Mouse (Mus musculus) spleen, adult 12 weeks (tissue): ENCODE results near the gene Als2cl.

Experiments used
- DNase-seq: peaks from one replicate; pipeline ENCODE4 v3.0.0; 2022; ENCODE audit warnings: low spot score

Als2cl gene

GRCm38 (mm10) chr9:110880772-110881171 lies 1.1 kb downstream of the Als2cl start:
- no peak for DNase-seq

- DNase-seq, result no peak
Observed at GRCm38 (mm10) chr9:110881953-110882352, 2.3 kb downstream of the Als2cl start.

- DNase-seq, result no peak
Observed at GRCm38 (mm10) chr9:110887388-110888303, 8.0 kb downstream of the Als2cl start.

- DNase-seq, result no peak
Observed at GRCm38 (mm10) chr9:110888935-110889334, 9.3 kb downstream of the Als2cl start.

- DNase-seq, result no peak
Observed at GRCm38 (mm10) chr9:110890026-110890783, 10.5 kb downstream of the Als2cl start.

- no peak for DNase-seq
Observed at GRCm38 (mm10) chr9:110891077-110891828, 11.6 kb downstream of the Als2cl start.

- no peak for DNase-seq
Observed at GRCm38 (mm10) chr9:110892552-110892951, 12.9 kb downstream of the Als2cl start.

GRCm38 (mm10) chr9:110893429-110893828 lies 13.8 kb downstream of the Als2cl start:
- DNase-seq, result no peak

- no peak for DNase-seq
Observed at GRCm38 (mm10) chr9:110895507-110895906, 15.8 kb downstream of the Als2cl start.

GRCm38 (mm10) chr9:110895994-110896393 lies 16.3 kb downstream of the Als2cl start:
- no peak for DNase-seq

GRCm38 (mm10) chr9:110896595-110896994 lies 16.9 kb downstream of the Als2cl start:
- no peak for DNase-seq

- no peak for DNase-seq
Observed at GRCm38 (mm10) chr9:110899451-110900008, 19.9 kb downstream of the Als2cl start.

GRCm38 (mm10) chr9:110901204-110901603 lies 21.5 kb downstream of the Als2cl start:
- no peak for DNase-seq

- no peak for DNase-seq
Observed at GRCm38 (mm10) chr9:110902271-110902670, 22.6 kb downstream of the Als2cl start.

- DNase-seq, result no peak
Observed at GRCm38 (mm10) chr9:110907201-110907837, 27.6 kb downstream of the Als2cl start.

- DNase-seq, result no peak
Observed at GRCm38 (mm10) chr9:110907838-110908630, 28.4 kb downstream of the Als2cl start.

- DNase-seq, result no peak
Observed at GRCm38 (mm10) chr9:110908631-110909016, 29.0 kb downstream of the Als2cl start.

- no peak for DNase-seq
Observed at GRCm38 (mm10) chr9:110909371-110909967, 29.8 kb downstream of the Als2cl start.

- no peak for DNase-seq
Observed at GRCm38 (mm10) chr9:110914631-110915236, 35.1 kb downstream of the Als2cl start.

GRCm38 (mm10) chr9:110915466-110915865 lies 35.8 kb downstream of the Als2cl start:
- DNase-seq, result no peak
